24 mouse cellular contexts compared by ENCODE assay signal in genomic region chrX:160748653-160749052, GRCm38 (mm10). TPM values are rescaled to one million over a fixed set of nuclear protein-coding genes. Genes with fewer than 3 reads are reported as not detected.
"Had no signal": no experiment of that assay in that cellular context is flagged by ENCODE, and none has a peak within 500 bp of the region (broad histone marks: within the 10 kb centered on the region; RNA-seq: fewer than 3 reads in every experiment).

No protein-coding gene starts in this region.

- H3K4me2 ChIP-seq: lung, embryonic 15.5 days; midbrain, embryonic 12.5 days; neural tube, embryonic 13.5 days; neural tube, embryonic 15.5 days; stomach, embryonic 15.5 days had no signal

- H3K27me3 ChIP-seq: lung, embryonic 15.5 days; stomach, embryonic 15.5 days had no signal

- H3K9me3 ChIP-seq: lung, embryonic 15.5 days; midbrain, embryonic 10.5 days; midbrain, embryonic 12.5 days; neural tube, embryonic 13.5 days; neural tube, embryonic 15.5 days; stomach, embryonic 15.5 days had no signal

- DNase-seq: liver, postnatal 0 days; lung, adult 2 months; lung, postnatal 14 days; lung, postnatal 36 days; midbrain, embryonic 14.5 days; right cerebral cortex, postnatal 14 days; thymus, adult 2 months; thymus, postnatal 25 days; thymus, postnatal 4 days had no signal

- H3K36me3 ChIP-seq: lung, embryonic 15.5 days; midbrain, embryonic 10.5 days; midbrain, embryonic 12.5 days; neural tube, embryonic 13.5 days; neural tube, embryonic 15.5 days; stomach, embryonic 15.5 days had no signal

- H3K4me3 ChIP-seq: lung, embryonic 15.5 days; midbrain, embryonic 10.5 days; midbrain, embryonic 12.5 days; myocyte; neural tube, embryonic 13.5 days; neural tube, embryonic 15.5 days; stomach, embryonic 15.5 days had no signal

- H3K27ac ChIP-seq: lung, embryonic 15.5 days; macrophage; midbrain, embryonic 10.5 days; midbrain, embryonic 12.5 days; neural tube, embryonic 13.5 days; neural tube, embryonic 15.5 days; stomach, embryonic 15.5 days; stomach, postnatal 0 days had no signal

- H3K4me1 ChIP-seq: lung, embryonic 15.5 days; midbrain, embryonic 10.5 days; midbrain, embryonic 12.5 days; neural tube, embryonic 13.5 days; neural tube, embryonic 15.5 days; stomach, embryonic 15.5 days had no signal

- H3K9ac ChIP-seq: liver, postnatal 0 days; lung, embryonic 15.5 days; midbrain, embryonic 12.5 days; neural tube, embryonic 13.5 days; neural tube, embryonic 15.5 days; stomach, embryonic 15.5 days had no signal

- ATAC-seq: liver, postnatal 0 days; lung, postnatal 0 days; midbrain, embryonic 16.5 days had no signal

RNA-seq across cellular contexts. Expression of gene Ppef1, which starts 13.1 kb away (rescaled TPM):
- total RNA-seq: megakaryocyte-erythroid progenitor cell, adult 5-6 weeks had no signal
- polyA plus RNA-seq: liver, postnatal 0 days; lung, adult 2 months; macrophage; midbrain, embryonic 12.5 days; spleen, adult 2 months; thymus, adult 2 months; urinary bladder, adult 2 months had no signal

RNA-seq across cellular contexts. Expression of gene Rs1, which starts 19.2 kb away (rescaled TPM):
- total RNA-seq: megakaryocyte-erythroid progenitor cell, adult 5-6 weeks had no signal
- polyA plus RNA-seq: liver, postnatal 0 days; lung, adult 2 months; lung, postnatal 0 days; macrophage; midbrain, embryonic 12.5 days; midbrain, embryonic 16.5 days; neural tube, embryonic 11.5 days; neural tube, embryonic 15.5 days; spleen, adult 2 months; stomach, embryonic 15.5 days; stomach, postnatal 0 days; thymus, adult 2 months; urinary bladder, adult 2 months had no signal
